Mouse (Mus musculus) kidney, embryonic 16.5 days (tissue): ENCODE measurements around the gene Sptb. TPM values are rescaled to one million over a fixed set of nuclear protein-coding genes. Genes with fewer than 3 reads are reported as not detected.

ENCODE experiments used
- ATAC-seq: fragments of 200-750 bp; cut with Nextera tagmentation; 2 replicates; pipeline ENCODE4 v1.8.0; 2017; ENCODE audit warnings: moderate TSS enrichment; ENCODE audit not compliant: low FRiP score, low TSS enrichment
- H3K27ac ChIP-seq: fragments of 300-500 bp; sonication (generic); 2 replicates; pipeline ENCODE4 v1.5.1; 2014; ENCODE audit warnings: low read length
- H3K27me3 ChIP-seq: fragments of 300-500 bp; sonication (generic); 2 replicates; pipeline ENCODE4 v1.6.1; 2014; ENCODE audit warnings: low read length, control low read depth, mixed read lengths; ENCODE audit not compliant: insufficient read depth
- H3K36me3 ChIP-seq: fragments of 300-500 bp; sonication (generic); 2 replicates; pipeline ENCODE4 v1.6.1; 2014; ENCODE audit warnings: low read length, control low read depth, mixed read lengths; ENCODE audit not compliant: insufficient read depth
- H3K4me1 ChIP-seq: fragments of 300-500 bp; sonication (generic); 2 replicates; pipeline ENCODE4 v1.6.1; 2014; ENCODE audit warnings: low read length, control low read depth, mixed read lengths; ENCODE audit not compliant: insufficient read depth
- H3K4me2 ChIP-seq: fragments of 300-500 bp; sonication (generic); replicated peaks from 2 replicates; pipeline ENCODE4 v1.6.1; 2014; ENCODE audit warnings: low read depth, low read length
- H3K4me3 ChIP-seq: fragments of 300-500 bp; sonication (generic); 2 replicates; pipeline ENCODE4 v1.5.1; 2014; ENCODE audit warnings: mild to moderate bottlenecking, low read length
- H3K9ac ChIP-seq: fragments of 300-500 bp; sonication (generic); replicated peaks from 2 replicates; pipeline ENCODE4 v1.6.1; 2014; ENCODE audit warnings: low read length
- H3K9me3 ChIP-seq: fragments of 300-500 bp; sonication (generic); 2 replicates; pipeline ENCODE4 v1.6.1; 2016; ENCODE audit warnings: low read length, control low read depth
- WGBS: fragments of 180-500 bp; shearing (Covaris S2); extraction: QIAGEN DNeasy Blood & Tissue Kit; methylation state at CpG from one replicate; pipeline ENCODE4 v1.1.7; 2014; 5-methylcytosine and 5-hydroxymethylcytosine counted together
- polyA plus RNA-seq: library from polyadenylated mRNA; unstranded; fragments of >200 nt; fragmentation: Nextera tagmentation; extraction: Ambion mirVana; gene quantifications from 2 replicates; pipeline ENCODE4 v1.2.1, GENCODE M21; 2015

Gene Sptb
- polyA plus RNA-seq, 1 experiment from 2014 or later = 1.00 TPM

GRCm38 (mm10) chr12:76596292-76597023, 113.9 kb downstream of the Sptb start:
- Histone ChIP-seq H3K4me2 (no peak overlapping the region), H3K4me1 (peaks cover 19% of the 10 kb centered on the region; the same call in 1 of the 2 replicates), H3K27ac (no peak overlapping the region), H3K9ac (no peak overlapping the region), H3K9me3 (no peaks in the 10 kb centered on the region), H3K4me3 (no peak overlapping the region), H3K36me3 (no peaks in the 10 kb centered on the region), H3K27me3 (no peaks in the 10 kb centered on the region)
- 55% methylated on average over 15 of the region's 15 CpGs for WGBS
- peak; percentile 60 for ATAC-seq

GRCm38 (mm10) chr12:76595830-76596229, 114.5 kb downstream of the Sptb start:
- H3K4me1 ChIP-seq = peaks cover 19% of the 10 kb centered on the region; the same call in 1 of the 2 replicates
- no peak overlapping the region for H3K4me2 ChIP-seq
- H3K36me3 ChIP-seq = no peaks in the 10 kb centered on the region
- ATAC-seq = no peak
- H3K27ac ChIP-seq = no peak overlapping the region
- no peaks in the 10 kb centered on the region for H3K27me3 ChIP-seq
- WGBS = 92% methylated on average over 2 of the region's 2 CpGs
- H3K4me3 ChIP-seq = no peak overlapping the region
- no peaks in the 10 kb centered on the region for H3K9me3 ChIP-seq
- H3K9ac ChIP-seq = no peak overlapping the region

GRCm38 (mm10) chr12:76594556-76594955, 115.8 kb downstream of the Sptb start:
- H3K27ac ChIP-seq = no peak overlapping the region
- no peaks in the 10 kb centered on the region for H3K36me3 ChIP-seq

GRCm38 (mm10) chr12:76593839-76594322, 116.5 kb downstream of the Sptb start:
- Histone ChIP-seq H3K27ac (no peak overlapping the region), H3K9me3 (no peaks in the 10 kb centered on the region), H3K4me2 (no peak overlapping the region), H3K9ac (no peak overlapping the region; the same call in 1 of the 2 replicates), H3K4me3 (no peak overlapping the region), H3K4me1 (peaks cover 34% of the 10 kb centered on the region), H3K27me3 (no peaks in the 10 kb centered on the region), H3K36me3 (no peaks in the 10 kb centered on the region)
- no peak for ATAC-seq
- WGBS = 18% methylated on average over 7 of the region's 7 CpGs

More at GRCm38 (mm10) chr12:76594556-76594955, 115.8 kb downstream of the Sptb start:
- Histone ChIP-seq H3K27me3 (no peaks in the 10 kb centered on the region), H3K9ac (no peak overlapping the region), H3K9me3 (no peaks in the 10 kb centered on the region), H3K4me3 (no peak overlapping the region), H3K4me1 (peaks cover 29% of the 10 kb centered on the region), H3K4me2 (no peak overlapping the region)
- 67% methylated on average over 3 of the region's 3 CpGs for WGBS
- ATAC-seq = no peak

- H3K9ac ChIP-seq = no peak overlapping the region
- no peaks in the 10 kb centered on the region for H3K27me3 ChIP-seq
- H3K36me3 ChIP-seq = no peaks in the 10 kb centered on the region
- no peaks in the 10 kb centered on the region for H3K9me3 ChIP-seq
- no peak overlapping the region for H3K4me2 ChIP-seq
- H3K27ac ChIP-seq = no peak overlapping the region
- no peak overlapping the region for H3K4me3 ChIP-seq
- H3K4me1 ChIP-seq = peaks cover 34% of the 10 kb centered on the region
- WGBS = 88% methylated on average over 6 of the region's 6 CpGs
- ATAC-seq = no peak
These were observed 117.1 kb downstream of the Sptb start for GRCm38 (mm10) chr12:76593254-76593653.

- Histone ChIP-seq H3K9me3 (no peaks in the 10 kb centered on the region), H3K4me3 (no peak overlapping the region), H3K36me3 (no peaks in the 10 kb centered on the region), H3K4me2 (no peak overlapping the region), H3K4me1 (peaks cover 30% of the 10 kb centered on the region), H3K27me3 (no peaks in the 10 kb centered on the region), H3K9ac (no peak overlapping the region), H3K27ac (no peak overlapping the region)
- ATAC-seq = no peak
- WGBS = 40% methylated on average over 1 of the region's 1 CpGs
These were observed 118.1 kb downstream of the Sptb start for GRCm38 (mm10) chr12:76592213-76592612.

GRCm38 (mm10) chr12:76591037-76591436, 119.3 kb downstream of the Sptb start:
- Histone ChIP-seq H3K9ac (no peak overlapping the region), H3K27ac (no peak overlapping the region), H3K4me1 (peaks cover 30% of the 10 kb centered on the region), H3K27me3 (no peaks in the 10 kb centered on the region), H3K4me3 (no peak overlapping the region), H3K4me2 (no peak overlapping the region), H3K9me3 (no peaks in the 10 kb centered on the region), H3K36me3 (no peaks in the 10 kb centered on the region)
- 92% methylated on average over 3 of the region's 3 CpGs for WGBS
- no peak for ATAC-seq

- H3K9ac ChIP-seq = no peak overlapping the region
- no peak for ATAC-seq
- H3K9me3 ChIP-seq = no peaks in the 10 kb centered on the region; the same call in 1 of the 2 replicates
- H3K36me3 ChIP-seq = no peaks in the 10 kb centered on the region
- H3K4me2 ChIP-seq = no peak overlapping the region
- H3K27me3 ChIP-seq = no peaks in the 10 kb centered on the region
- peak overlapping the region; percentile 17; the same call in 1 of the 2 replicates for H3K27ac ChIP-seq
- H3K4me3 ChIP-seq = no peak overlapping the region
- peaks cover 27% of the 10 kb centered on the region for H3K4me1 ChIP-seq
- WGBS = 25% methylated on average over 6 of the region's 6 CpGs
These were observed 120.8 kb downstream of the Sptb start for GRCm38 (mm10) chr12:76589531-76589930.

GRCm38 (mm10) chr12:76587357-76587756, 123.0 kb downstream of the Sptb start:
- Histone ChIP-seq H3K4me3 (no peak overlapping the region), H3K36me3 (no peaks in the 10 kb centered on the region), H3K27ac (no peak overlapping the region), H3K27me3 (no peaks in the 10 kb centered on the region), H3K4me1 (peaks cover 24% of the 10 kb centered on the region), H3K9me3 (no peaks in the 10 kb centered on the region; the same call in 1 of the 2 replicates), H3K9ac (no peak overlapping the region), H3K4me2 (no peak overlapping the region)
- 63% methylated on average over 11 of the region's 11 CpGs for WGBS
- ATAC-seq = no peak

GRCm38 (mm10) chr12:76585028-76585427, 125.3 kb downstream of the Sptb start:
- Histone ChIP-seq H3K4me3 (no peak overlapping the region), H3K9me3 (no peaks in the 10 kb centered on the region; the same call in 1 of the 2 replicates), H3K27me3 (no peaks in the 10 kb centered on the region), H3K36me3 (no peaks in the 10 kb centered on the region), H3K4me1 (peaks cover 23% of the 10 kb centered on the region), H3K4me2 (no peak overlapping the region), H3K9ac (no peak overlapping the region), H3K27ac (no peak overlapping the region)
- no peak for ATAC-seq
